ENCODE assay signal across 20 mouse cellular contexts in the genomic region with DNA sequence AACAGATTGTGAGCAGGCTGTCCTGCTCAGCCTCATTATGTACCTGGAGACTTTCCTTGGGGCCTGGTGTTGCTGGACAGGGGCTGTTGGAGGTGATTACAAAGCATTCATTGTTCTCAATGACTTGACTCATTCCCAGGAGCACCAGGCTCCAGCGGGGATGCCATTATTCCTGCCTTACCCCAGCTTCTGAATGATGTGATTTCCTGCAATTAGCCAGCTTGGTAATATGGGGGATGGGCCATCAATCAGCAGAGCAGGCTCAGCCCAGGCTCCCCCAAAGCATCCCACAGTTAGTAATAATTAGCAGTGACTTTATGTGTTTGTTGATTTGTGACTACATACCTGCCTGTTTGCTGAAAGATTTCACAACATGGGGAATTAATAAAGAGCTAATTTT.
A peak's percentile ranks its signal among the peaks of the same experiment; 100 is the strongest.
DNase-seq lines count a peak whose midpoint lies in the region; ATAC-seq lines count a peak whose summit lies in the region.
"Had no signal": no experiment of that assay in that cellular context is flagged by ENCODE, and none has a peak within 500 bp of the region (broad histone marks: within the 10 kb centered on the region; RNA-seq: fewer than 3 reads in every experiment).

No protein-coding gene starts in this region.

- WGBS in forebrain, embryonic 13.5 days: 5% methylated on average over 1 of the region's 1 CpGs
- WGBS in hindbrain, embryonic 15.5 days: 3% methylated on average over 1 of the region's 1 CpGs

- H3K9ac ChIP-seq in forebrain, embryonic 13.5 days: no peak overlapping the region
- no peak overlapping the region for H3K9ac ChIP-seq in hindbrain, embryonic 15.5 days
- H3K9ac ChIP-seq: embryonic facial prominence, embryonic 12.5 days; intestine, embryonic 15.5 days; kidney, embryonic 15.5 days; lung, embryonic 14.5 days had no signal

- H3K4me3 ChIP-seq in forebrain, embryonic 13.5 days: no peak overlapping the region
- no peak overlapping the region for H3K4me3 ChIP-seq in hindbrain, embryonic 15.5 days
- H3K4me3 ChIP-seq: embryonic facial prominence, embryonic 12.5 days; intestine, embryonic 15.5 days; kidney, embryonic 15.5 days; layer of hippocampus, adult 2 months; myocyte had no signal

- DNase-seq in MN1 (ENCODE audit: low spot score): peak; percentile 78
- DNase-seq in brain, adult 2 months (ENCODE audit: low read depth, low spot score): peak; percentile 14
- DNase-seq in urinary bladder, postnatal 4 days (ENCODE audit: low spot score in 2 of 2): no peak
- no peak for DNase-seq in adipocyte (ENCODE audit: low spot score)
- DNase-seq in spleen, postnatal 36 days (ENCODE audit: low spot score in 2 of 2): no peak
- DNase-seq: adrenal gland, postnatal 10 days; cerebellum, adult 9-10 months; heart, postnatal 10 days; liver; lung, embryonic 14.5 days; right cerebral cortex, postnatal 14 days; thymus, postnatal 4 days had no signal

- no peak for ATAC-seq in forebrain, embryonic 13.5 days
- ATAC-seq in hindbrain, embryonic 15.5 days (ENCODE audit: low FRiP score, low read depth): no peak; the same call in 1 of the 2 replicates
- ATAC-seq: intestine, embryonic 15.5 days had no signal

- H3K9me3 ChIP-seq in forebrain, embryonic 13.5 days (replicated peaks): no peaks in the 10 kb centered on the region
- no peaks in the 10 kb centered on the region for H3K9me3 ChIP-seq in hindbrain, embryonic 15.5 days
- H3K9me3 ChIP-seq: embryonic facial prominence, embryonic 12.5 days; G1E; intestine, embryonic 15.5 days; kidney, embryonic 15.5 days had no signal

- peak overlapping the region; percentile 55 for H3K27ac ChIP-seq in forebrain, embryonic 13.5 days
- H3K27ac ChIP-seq in hindbrain, embryonic 15.5 days (replicated peaks): peak overlapping the region; percentile 30; the same call in 1 of the 2 replicates
- H3K27ac ChIP-seq: embryonic facial prominence, embryonic 12.5 days; intestine, embryonic 15.5 days; kidney, embryonic 15.5 days; layer of hippocampus, adult 2 months had no signal

- H3K4me2 ChIP-seq in forebrain, embryonic 13.5 days: no peak overlapping the region
- H3K4me2 ChIP-seq in hindbrain, embryonic 15.5 days: no peak overlapping the region
- H3K4me2 ChIP-seq: embryonic facial prominence, embryonic 12.5 days; intestine, embryonic 15.5 days; kidney, embryonic 15.5 days; lung, embryonic 14.5 days had no signal

- no peaks in the 10 kb centered on the region for H3K36me3 ChIP-seq in forebrain, embryonic 13.5 days (ENCODE audit: poor library complexity, severe bottlenecking)
- H3K36me3 ChIP-seq in hindbrain, embryonic 15.5 days: no peaks in the 10 kb centered on the region
- H3K36me3 ChIP-seq: embryonic facial prominence, embryonic 12.5 days; G1E; intestine, embryonic 15.5 days; kidney, embryonic 15.5 days had no signal

- H3K27me3 ChIP-seq in forebrain, embryonic 13.5 days: peaks cover 8% of the 10 kb centered on the region; the same call in 1 of the 2 replicates
- H3K27me3 ChIP-seq in hindbrain, embryonic 15.5 days: no peaks in the 10 kb centered on the region
- H3K27me3 ChIP-seq: embryonic facial prominence, embryonic 12.5 days; intestine, embryonic 15.5 days had no signal

- peaks cover 28% of the 10 kb centered on the region for H3K4me1 ChIP-seq in forebrain, embryonic 13.5 days
- peaks cover 38% of the 10 kb centered on the region for H3K4me1 ChIP-seq in hindbrain, embryonic 15.5 days (replicated peaks)
- H3K4me1 ChIP-seq: embryonic facial prominence, embryonic 12.5 days; intestine, embryonic 15.5 days had no signal

Comparison
In these comparisons a context has a peak if more than half of its experiments do, and no peak if none do; other contexts are left out.
1. DNase-seq: peak in MN1 (single experiment) and brain, adult 2 months (single experiment); none in urinary bladder, postnatal 4 days (0 of 2), adipocyte (single experiment) and spleen, postnatal 36 days (0 of 2).